Mouse (Mus musculus) monocyte, adult 2 months (primary cell): Measurements from ENCODE around the gene Ubc.
"Not testable (repeated sequence)": the region's sequence is repeated elsewhere in the genome, so short reads cannot be mapped to it uniquely, and the experiment has no call there.

Source experiments
- DNase-seq, 2 experiments: peaks; one replicate each; pipeline ENCODE4 v3.0.0; 2022; ENCODE audit warnings: low spot score in 2 of 2, low read depth in 1 of 2

Ubc gene

GRCm38 (mm10) chr5:125404903-125405545 is 15.0 kb upstream of the Ubc start:
- no peak for DNase-seq

GRCm38 (mm10) chr5:125404536-125404902 is 14.5 kb upstream of the Ubc start:
- no peak for DNase-seq

- peak; percentile 43 to 56 for DNase-seq
Measured at GRCm38 (mm10) chr5:125403481-125404465, 13.8 kb upstream of the Ubc start.

GRCm38 (mm10) chr5:125402991-125403390 is 13.0 kb upstream of the Ubc start:
- DNase-seq = no peak

GRCm38 (mm10) chr5:125402476-125402875 is 12.5 kb upstream of the Ubc start:
- DNase-seq = no peak

- no peak for DNase-seq
Measured at GRCm38 (mm10) chr5:125400903-125401302, 10.9 kb upstream of the Ubc start.

- DNase-seq = no peak
Measured at GRCm38 (mm10) chr5:125395008-125395407, 5.0 kb upstream of the Ubc start.

GRCm38 (mm10) chr5:125393622-125394603 is 3.9 kb upstream of the Ubc start:
- DNase-seq = peak in 1 of 2 experiments; percentile 63

GRCm38 (mm10) chr5:125392977-125393621 is 3.1 kb upstream of the Ubc start:
- DNase-seq = peak; percentile 85 to 90

GRCm38 (mm10) chr5:125392618-125392976 is 2.6 kb upstream of the Ubc start:
- no peak for DNase-seq

GRCm38 (mm10) chr5:125392176-125392575 is 2.2 kb upstream of the Ubc start:
- not testable (repeated sequence) for DNase-seq

- peak; percentile 54 to 69 for DNase-seq
Measured at GRCm38 (mm10) chr5:125391609-125392008, 1.6 kb upstream of the Ubc start.

GRCm38 (mm10) chr5:125390906-125391477 is 990 bp upstream of the Ubc start:
- DNase-seq = no peak

GRCm38 (mm10) chr5:125389131-125389578 is 847 bp downstream of the Ubc start, which contains the start of gene Gm10382:
Gene Gm10382, plus strand, starts transcription at chr5:125389322.
- DNase-seq = peak; percentile 68 to 90

- no peak for DNase-seq
Measured at GRCm38 (mm10) chr5:125388358-125389092, 1.5 kb downstream of the Ubc start.

GRCm38 (mm10) chr5:125387295-125387694 is 2.7 kb downstream of the Ubc start:
- not testable (repeated sequence) for DNase-seq

GRCm38 (mm10) chr5:125385215-125385940 is 4.6 kb downstream of the Ubc start:
- no peak for DNase-seq

GRCm38 (mm10) chr5:125384512-125385214 is 5.3 kb downstream of the Ubc start:
- DNase-seq = no peak
